Comparison of ENCODE assay signal across 27 mouse cellular contexts in genomic region chr4:136419386-136419785, GRCm38 (mm10). TPM values are rescaled to one million over a fixed set of nuclear protein-coding genes. Genes with fewer than 3 reads are reported as not detected.
A peak's percentile ranks its signal among the peaks of the same experiment; 100 is the strongest.
DNase-seq lines count a peak whose midpoint lies in the region; ATAC-seq lines count a peak whose summit lies in the region.
"Had no signal": no experiment of that assay in that cellular context is flagged by ENCODE, and none has a peak within 500 bp of the region (broad histone marks: within the 10 kb centered on the region; RNA-seq: fewer than 3 reads in every experiment).

No protein-coding gene starts in this region.

- no peak overlapping the region for H3K4me3 ChIP-seq in forebrain, embryonic 10.5 days
- H3K4me3 ChIP-seq in forebrain, embryonic 13.5 days = no peak overlapping the region
- no peak overlapping the region for H3K4me3 ChIP-seq in kidney, embryonic 15.5 days (replicated peaks)
- H3K4me3 ChIP-seq in neural tube, embryonic 12.5 days = no peak overlapping the region
- H3K4me3 ChIP-seq: embryonic facial prominence, embryonic 12.5 days; embryonic facial prominence, embryonic 15.5 days; forebrain, embryonic 12.5 days; heart, adult 2 months; heart, embryonic 10.5 days; hindbrain, embryonic 15.5 days had no signal

- no peak for ATAC-seq in forebrain, embryonic 13.5 days
- no peak for ATAC-seq in kidney, embryonic 15.5 days (replicated peaks; ENCODE audit: low FRiP score)
- ATAC-seq in neural tube, embryonic 12.5 days (ENCODE audit: low FRiP score, low read depth) = no peak
- ATAC-seq: forebrain, embryonic 16.5 days; Patski had no signal

- WGBS in forebrain, embryonic 10.5 days = 50% methylated on average over 6 of the region's 6 CpGs
- 39% methylated on average over 6 of the region's 6 CpGs for WGBS in forebrain, embryonic 13.5 days
- 48% methylated on average over 6 of the region's 6 CpGs for WGBS in kidney, embryonic 15.5 days
- WGBS in neural tube, embryonic 12.5 days = 75% methylated on average over 6 of the region's 6 CpGs

- 0 out of 2 replicates have a peak overlapping the region, but pooled peaks have one; percentile 58 for H3K27ac ChIP-seq in forebrain, embryonic 10.5 days
- no peak overlapping the region for H3K27ac ChIP-seq in forebrain, embryonic 13.5 days
- H3K27ac ChIP-seq in kidney, embryonic 15.5 days = no peak overlapping the region
- no peak overlapping the region for H3K27ac ChIP-seq in neural tube, embryonic 12.5 days
- H3K27ac ChIP-seq: embryonic facial prominence, embryonic 12.5 days; embryonic facial prominence, embryonic 15.5 days; forebrain, embryonic 12.5 days; heart, adult 2 months; heart, embryonic 10.5 days; hindbrain, embryonic 15.5 days had no signal

- H3K4me1 ChIP-seq in forebrain, embryonic 10.5 days = peaks cover 53% of the 10 kb centered on the region
- peaks cover 11% of the 10 kb centered on the region for H3K4me1 ChIP-seq in forebrain, embryonic 13.5 days
- H3K4me1 ChIP-seq in kidney, embryonic 15.5 days = peaks cover 23% of the 10 kb centered on the region
- H3K4me1 ChIP-seq in neural tube, embryonic 12.5 days = peaks cover 6% of the 10 kb centered on the region

- DNase-seq in forebrain, embryonic 10.5 days (ENCODE audit: extremely low spot score, low spot score) = no peak
- DNase-seq in kidney, adult 9 months = no peak
- no peak for DNase-seq in neural tube, embryonic 10.5 days (ENCODE audit: extremely low spot score, low spot score)
- no peak for DNase-seq in lung, postnatal 10 days
- DNase-seq: adrenal gland, postnatal 10 days; adrenal gland, postnatal 36 days; cerebellum, adult 18-20 months; cerebellum, adult 9-11 months; cerebellum, postnatal 25 days; gastrocnemius, postnatal 10 days; gastrocnemius, postnatal 36 days; heart, adult 2 months; heart, postnatal 36 days had no signal

- no peak overlapping the region for H3K4me2 ChIP-seq in forebrain, embryonic 13.5 days
- 0 out of 2 replicates have a peak overlapping the region, but pooled peaks have one; percentile 4 for H3K4me2 ChIP-seq in kidney, embryonic 15.5 days
- H3K4me2 ChIP-seq in neural tube, embryonic 12.5 days (replicated peaks) = no peak overlapping the region
- H3K4me2 ChIP-seq: embryonic facial prominence, embryonic 12.5 days; embryonic facial prominence, embryonic 15.5 days; forebrain, embryonic 12.5 days; hindbrain, embryonic 15.5 days had no signal

- H3K27me3 ChIP-seq in forebrain, embryonic 10.5 days (ENCODE audit: poor library complexity, severe bottlenecking) = peaks cover 75% of the 10 kb centered on the region
- H3K27me3 ChIP-seq in forebrain, embryonic 13.5 days = peaks cover 45% of the 10 kb centered on the region
- peaks cover 34% of the 10 kb centered on the region for H3K27me3 ChIP-seq in kidney, embryonic 15.5 days
- peaks cover 16% of the 10 kb centered on the region for H3K27me3 ChIP-seq in neural tube, embryonic 12.5 days (replicated peaks)
- H3K27me3 ChIP-seq: Patski had no signal

- no peaks in the 10 kb centered on the region for H3K9me3 ChIP-seq in forebrain, embryonic 10.5 days
- H3K9me3 ChIP-seq in forebrain, embryonic 13.5 days (replicated peaks) = no peaks in the 10 kb centered on the region
- no peaks in the 10 kb centered on the region for H3K9me3 ChIP-seq in kidney, embryonic 15.5 days (replicated peaks)
- no peaks in the 10 kb centered on the region for H3K9me3 ChIP-seq in neural tube, embryonic 12.5 days
- H3K9me3 ChIP-seq: embryonic facial prominence, embryonic 12.5 days; embryonic facial prominence, embryonic 15.5 days; forebrain, embryonic 12.5 days; G1E; heart, embryonic 10.5 days; hindbrain, embryonic 15.5 days had no signal

- no peaks in the 10 kb centered on the region for H3K36me3 ChIP-seq in forebrain, embryonic 10.5 days (replicated peaks)
- no peaks in the 10 kb centered on the region for H3K36me3 ChIP-seq in forebrain, embryonic 13.5 days (ENCODE audit: poor library complexity, severe bottlenecking)
- no peaks in the 10 kb centered on the region for H3K36me3 ChIP-seq in kidney, embryonic 15.5 days
- no peaks in the 10 kb centered on the region for H3K36me3 ChIP-seq in neural tube, embryonic 12.5 days
- H3K36me3 ChIP-seq: embryonic facial prominence, embryonic 12.5 days; embryonic facial prominence, embryonic 15.5 days; forebrain, embryonic 12.5 days; G1E; heart, embryonic 10.5 days; hindbrain, embryonic 15.5 days had no signal

- H3K9ac ChIP-seq in forebrain, embryonic 13.5 days = no peak overlapping the region
- H3K9ac ChIP-seq in kidney, embryonic 15.5 days = no peak overlapping the region
- H3K9ac ChIP-seq in neural tube, embryonic 12.5 days = 0 out of 2 replicates have a peak overlapping the region, but pooled peaks have one; percentile 21
- H3K9ac ChIP-seq: embryonic facial prominence, embryonic 12.5 days; embryonic facial prominence, embryonic 15.5 days; forebrain, embryonic 12.5 days; hindbrain, embryonic 15.5 days had no signal

RNA-seq across cellular contexts. Expression of gene Htr1d, which starts 3.9 kb away (rescaled TPM):
- 0.31 TPM in 1 of 2 replicates, not detected in the other for polyA plus RNA-seq in forebrain, embryonic 10.5 days (2016; fragmentation: Nextera tagmentation; extraction: Ambion mirVana)
- polyA plus RNA-seq in forebrain, embryonic 13.5 days (2015; fragmentation: Nextera tagmentation; extraction: Ambion mirVana) = 0.37 and 0.38 TPM in 2 replicates
- polyA plus RNA-seq in kidney, embryonic 15.5 days (2015; fragmentation: Nextera tagmentation; extraction: Ambion mirVana) = 0.21 and 0.44 TPM in 2 replicates
- polyA plus RNA-seq in neural tube, embryonic 12.5 days (2016; fragmentation: Nextera tagmentation; extraction: Ambion mirVana) = 0.31 and 0.58 TPM in 2 replicates
- polyA plus RNA-seq: G1E; heart, embryonic 14.5 days; heart, postnatal 0 days had no signal

RNA-seq across cellular contexts. Expression of gene 6030445D17Rik, which starts 42.7 kb away (rescaled TPM):
- 0.07 and 0.32 TPM in 2 replicates for polyA plus RNA-seq in forebrain, embryonic 10.5 days (2016; fragmentation: Nextera tagmentation; extraction: Ambion mirVana)
- 0.13 TPM in 1 of 2 replicates, not detected in the other for polyA plus RNA-seq in forebrain, embryonic 13.5 days (2015; fragmentation: Nextera tagmentation; extraction: Ambion mirVana)
- polyA plus RNA-seq in kidney, embryonic 15.5 days (2015; fragmentation: Nextera tagmentation; extraction: Ambion mirVana) = 0.40 and 0.57 TPM in 2 replicates
- polyA plus RNA-seq in neural tube, embryonic 12.5 days (2016; fragmentation: Nextera tagmentation; extraction: Ambion mirVana) = 0.32 TPM in 1 of 2 replicates, not detected in the other
- polyA plus RNA-seq: forebrain, embryonic 12.5 days; G1E; hindbrain, embryonic 11.5 days had no signal

RNA-seq across cellular contexts. Expression of gene Luzp1, which starts 50.2 kb away (rescaled TPM):
- polyA plus RNA-seq in forebrain, embryonic 10.5 days (2016; fragmentation: Nextera tagmentation; extraction: Ambion mirVana) = 153 and 154 TPM in 2 replicates
- 91.1 and 99.1 TPM in 2 replicates for polyA plus RNA-seq in forebrain, embryonic 13.5 days (2015; fragmentation: Nextera tagmentation; extraction: Ambion mirVana)
- polyA plus RNA-seq in kidney, embryonic 15.5 days (2015; fragmentation: Nextera tagmentation; extraction: Ambion mirVana) = 134 and 146 TPM in 2 replicates
- polyA plus RNA-seq in neural tube, embryonic 12.5 days (2016; fragmentation: Nextera tagmentation; extraction: Ambion mirVana) = 82.1 and 90.8 TPM in 2 replicates
- polyA plus RNA-seq: G1E had no signal
